8 mouse cellular contexts compared by ENCODE assay signal in the genomic region with DNA sequence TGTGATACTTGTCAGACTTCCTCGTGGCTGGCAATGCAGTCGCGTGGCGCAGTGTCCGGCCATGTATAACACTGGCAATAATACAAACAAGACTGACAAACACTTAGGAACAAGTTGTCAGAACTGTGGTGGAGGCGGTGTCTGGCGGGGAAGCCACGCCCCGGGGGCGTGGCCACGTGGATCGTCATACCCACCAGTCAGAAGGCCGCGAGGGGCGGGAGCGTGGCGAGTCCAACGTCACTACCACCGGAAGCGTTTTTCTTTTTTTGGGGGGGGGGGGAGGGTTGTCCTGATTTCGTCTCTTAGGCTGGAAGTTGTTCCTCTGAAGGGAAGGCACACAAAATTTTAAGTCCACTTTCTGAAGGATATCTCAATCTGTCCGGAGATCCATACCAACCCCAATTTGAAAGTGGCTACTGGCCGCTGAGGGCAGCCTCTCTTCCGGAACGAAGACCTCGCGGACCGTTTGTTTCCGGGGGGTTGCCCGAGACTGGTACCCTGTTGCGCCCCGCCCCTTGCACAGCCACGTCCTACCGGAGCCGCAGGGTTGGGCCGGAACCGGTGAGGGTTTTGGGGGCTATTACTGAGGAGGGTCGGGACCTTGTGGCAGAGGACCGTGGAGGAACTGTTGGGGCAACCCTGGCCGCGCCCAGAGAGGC. TPM values are rescaled to one million over a fixed set of nuclear protein-coding genes. Genes with fewer than 3 reads are reported as not detected.
DNase-seq lines count a peak whose midpoint lies in the region; ATAC-seq lines count a peak whose summit lies in the region.

Golga3 (plus strand) TSS at position 340 of the 659 bp plus-strand sequence.

- peaks cover 5% of the 10 kb centered on the region; the same call in 1 of the 2 replicates for H3K36me3 ChIP-seq in heart, embryonic 10.5 days
- peaks cover 7% of the 10 kb centered on the region; the same call in 1 of the 2 replicates for H3K36me3 ChIP-seq in kidney, embryonic 15.5 days

- peak within 1 kb of the TSS; percentile 75 for H3K4me2 ChIP-seq in kidney, embryonic 15.5 days

- ATAC-seq in erythroblast, adult 5-6 weeks (replicated peaks; ENCODE audit: low FRiP score, poor library complexity, severe bottlenecking): peak; percentile 91
- ATAC-seq in kidney, embryonic 15.5 days (replicated peaks; ENCODE audit: low FRiP score): peak; percentile 99
- ATAC-seq in monocyte, adult 5-6 weeks (replicated peaks; ENCODE audit: insufficient number of reproducible peaks, low FRiP score, low TSS enrichment, poor library complexity, severe bottlenecking): peak; percentile 88

- WGBS in heart, embryonic 10.5 days: under 1% methylated on average over 41 of the region's 41 CpGs
- under 1% methylated on average over 41 of the region's 41 CpGs for WGBS in kidney, embryonic 15.5 days

- H3K4me1 ChIP-seq in heart, embryonic 10.5 days: peaks cover 8% of the 10 kb centered on the region
- peaks cover 15% of the 10 kb centered on the region for H3K4me1 ChIP-seq in kidney, embryonic 15.5 days

- H3K4me3 ChIP-seq in heart, embryonic 10.5 days: peak within 1 kb of the TSS; percentile 77
- peak within 1 kb of the TSS; percentile 84 for H3K4me3 ChIP-seq in kidney, embryonic 15.5 days (replicated peaks)

- peak within 1 kb of the TSS; percentile 93 for H3K27ac ChIP-seq in heart, embryonic 10.5 days
- H3K27ac ChIP-seq in kidney, embryonic 15.5 days: peak within 1 kb of the TSS; percentile 85

- peak; percentile 95 for DNase-seq in B cell, adult 2 months
- peak; percentile 96 for DNase-seq in brain, adult 2 months (ENCODE audit: low read depth, low spot score)
- DNase-seq in heart, embryonic 10.5 days (ENCODE audit: low spot score): peak; percentile 94
- peak; percentile 97 for DNase-seq in liver
- peak; percentile 93 to 96 for DNase-seq in spleen, postnatal 4 days (ENCODE audit: low spot score in 2 of 2)

- no peaks in the 10 kb centered on the region for H3K27me3 ChIP-seq in heart, embryonic 10.5 days (ENCODE audit: insufficient read depth, poor library complexity, severe bottlenecking)
- no peaks in the 10 kb centered on the region for H3K27me3 ChIP-seq in kidney, embryonic 15.5 days

- peak within 1 kb of the TSS; percentile 80 for H3K9ac ChIP-seq in kidney, embryonic 15.5 days

- H3K9me3 ChIP-seq in heart, embryonic 10.5 days: no peaks in the 10 kb centered on the region
- H3K9me3 ChIP-seq in kidney, embryonic 15.5 days (replicated peaks): no peaks in the 10 kb centered on the region

RNA-seq across cellular contexts. Expression of gene Golga3, which starts in this region (rescaled TPM):
- total RNA-seq in erythroblast, adult 5-6 weeks (2015; ENCODE audit: low replicate concordance): 5.6 and 11.1 TPM in 2 replicates
- total RNA-seq in erythroblast, adult 5-6 weeks (2017; ENCODE audit: low replicate concordance): 18.4 and 19.8 TPM in 2 replicates
- 20.6 and 22.3 TPM in 2 replicates for polyA plus RNA-seq in heart, embryonic 10.5 days (2016; fragmentation: Nextera tagmentation; extraction: Ambion mirVana)
- polyA plus RNA-seq in kidney, embryonic 15.5 days (2015; fragmentation: Nextera tagmentation; extraction: Ambion mirVana): 19.0 and 19.4 TPM in 2 replicates
- 26.9 to 50.9 TPM (median 39.0 TPM) in 3 replicates for total RNA-seq in monocyte, adult 5-6 weeks (2017)

Comparison
In these comparisons a context has a peak if more than half of its experiments do, and no peak if none do; other contexts are left out.
1. Peak in every context shown above with its lines: DNase-seq, ATAC-seq, H3K4me3 ChIP-seq and H3K27ac ChIP-seq.